In the genomic region with DNA sequence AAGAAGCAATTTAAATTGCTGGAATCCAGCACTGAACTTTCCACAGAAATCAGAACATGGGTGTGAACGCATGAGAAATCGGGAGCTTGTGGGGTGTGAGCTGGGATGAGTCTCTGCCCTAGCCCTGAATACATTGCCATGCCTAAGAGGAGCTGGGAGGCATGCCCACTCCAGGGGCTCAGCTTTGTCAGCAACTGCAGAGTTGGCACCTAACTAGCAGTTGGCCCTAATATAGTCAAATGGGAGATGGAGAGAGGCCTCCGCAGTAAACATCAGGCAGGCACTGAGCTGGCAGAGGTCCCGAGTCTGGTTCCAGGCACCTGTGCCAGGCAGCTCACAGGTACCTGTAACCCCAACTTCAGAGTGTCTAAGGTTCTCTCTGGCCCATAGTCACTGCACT, we compare ENCODE assay signal across 24 mouse cellular contexts.
DNase-seq lines count a peak whose midpoint lies in the region; TF ChIP-seq lines count a peak whose summit lies in the region.
"Had no signal": no experiment of that assay in that cellular context is flagged by ENCODE, and none has a peak within 500 bp of the region (broad histone marks: within the 10 kb centered on the region; RNA-seq: fewer than 3 reads in every experiment).

No protein-coding gene starts in this region.

- H3K4me3 ChIP-seq in heart, embryonic 10.5 days: no peak overlapping the region
- H3K4me3 ChIP-seq: erythroblast, embryonic 14.5 days; kidney, embryonic 15.5 days; limb, embryonic 12.5 days; liver, embryonic 15.5 days; neural tube, embryonic 13.5 days had no signal

- no peak for TF ChIP-seq CTCF in brain, embryonic 14.5 days (IDR thresholded peaks at IDR 0.05; ENCODE audit: borderline replicate concordance, extremely low read depth, insufficient read depth, insufficient read length)

- no peak overlapping the region for H3K27ac ChIP-seq in heart, embryonic 10.5 days
- H3K27ac ChIP-seq: hindbrain, embryonic 14.5 days; kidney, embryonic 15.5 days; limb, embryonic 12.5 days; liver, embryonic 15.5 days; neural tube, embryonic 13.5 days had no signal

- H3K9me3 ChIP-seq in heart, embryonic 10.5 days: no peaks in the 10 kb centered on the region
- H3K9me3 ChIP-seq: kidney, embryonic 15.5 days; limb, embryonic 12.5 days; liver, embryonic 15.5 days; neural tube, embryonic 13.5 days had no signal

- 89% methylated on average over 4 of the region's 4 CpGs for WGBS in heart, embryonic 10.5 days

- peak; percentile 40 to 42 for DNase-seq in cerebellum, postnatal 14 days
- DNase-seq in cerebellum, adult 11 months: no peak
- DNase-seq in heart, embryonic 10.5 days (ENCODE audit: low spot score): peak; percentile 20
- DNase-seq in heart, postnatal 14 days: no peak
- peak; percentile 68 for DNase-seq in left cerebral cortex, postnatal 4 days
- DNase-seq in left cerebral cortex, adult 8-10 months (ENCODE audit: low spot score in 2 of 2): no peak
- DNase-seq in brain, embryonic 14.5 days (ENCODE audit: low read depth): peak; percentile 66
- DNase-seq: adrenal gland, adult 8-10 months; cerebellum, adult 9-10 months; heart, postnatal 36 days; kidney, adult 18-20 months; kidney, postnatal 25 days; lung, embryonic 14.5 days; lung, postnatal 14 days; right cerebral cortex, postnatal 14 days; spleen, adult 18-20 months; thymus, postnatal 14 days had no signal

- no peak for TF ChIP-seq POLR2A in brain, embryonic 14.5 days (IDR thresholded peaks at IDR 0.05; ENCODE audit: borderline replicate concordance, extremely low read depth, insufficient read depth, insufficient read length, poor library complexity, severe bottlenecking)

- H3K36me3 ChIP-seq in heart, embryonic 10.5 days: no peaks in the 10 kb centered on the region
- H3K36me3 ChIP-seq: G1E; kidney, embryonic 15.5 days; limb, embryonic 12.5 days; liver, embryonic 15.5 days; neural tube, embryonic 13.5 days had no signal

- intact Hi-C loops in heart, postnatal 14 days (cut with DNase I): no loop called here
- intact Hi-C loops in left cerebral cortex, postnatal 4 days (cut with DNase I): no loop called here

- no peaks in the 10 kb centered on the region for H3K4me1 ChIP-seq in heart, embryonic 10.5 days
- H3K4me1 ChIP-seq: limb, embryonic 12.5 days; liver, embryonic 15.5 days; neural tube, embryonic 13.5 days had no signal

- H3K27me3 ChIP-seq in heart, embryonic 10.5 days (ENCODE audit: insufficient read depth, poor library complexity, severe bottlenecking): peaks cover 8% of the 10 kb centered on the region
- H3K27me3 ChIP-seq: kidney, embryonic 15.5 days had no signal

Comparison
In these comparisons a context has a peak if more than half of its experiments do, and no peak if none do; other contexts are left out.
1. DNase-seq: peak in cerebellum, postnatal 14 days (2 of 2), heart, embryonic 10.5 days (single experiment), left cerebral cortex, postnatal 4 days (single experiment) and brain, embryonic 14.5 days (single experiment); none in cerebellum, adult 11 months (single experiment), heart, postnatal 14 days (0 of 2) and left cerebral cortex, adult 8-10 months (0 of 2).